Mouse (Mus musculus) large intestine, adult 2 months (tissue): ENCODE measurements around the gene Gm4553. TPM values are rescaled to one million over a fixed set of nuclear protein-coding genes. Genes with fewer than 3 reads are reported as not detected.
"Not testable (repeated sequence)": the region's sequence is repeated elsewhere in the genome, so short reads cannot be mapped to it uniquely, and the experiment has no call there.

ENCODE experiments used
- DNase-seq: peaks from one replicate; pipeline ENCODE4 v3.0.0-alpha.2; 2012; ENCODE audit warnings: low read depth, low spot score
- WGBS: fragments of 180-500 bp; shearing (Covaris S2); methylation state at CpG from one replicate; pipeline ENCODE4 v1.1.7; 2018; 5-methylcytosine and 5-hydroxymethylcytosine counted together
- polyA plus RNA-seq: library from polyadenylated mRNA; depleted of rRNA; stranded (reverse); fragments of >200 nt; gene quantifications from 2 replicates; pipeline ENCODE4 v1.2.3, GENCODE M21; 2012; rRNA removed

The Gm4553 gene
- polyA plus RNA-seq, 1 experiment = not detected

- not testable (repeated sequence) for DNase-seq
- WGBS = 13% methylated on average over 1 of the region's 1 CpGs
These were observed 22.0 kb downstream of the Gm4553 start for GRCm38 (mm10) chr7:142143506-142144010.

DNA sequence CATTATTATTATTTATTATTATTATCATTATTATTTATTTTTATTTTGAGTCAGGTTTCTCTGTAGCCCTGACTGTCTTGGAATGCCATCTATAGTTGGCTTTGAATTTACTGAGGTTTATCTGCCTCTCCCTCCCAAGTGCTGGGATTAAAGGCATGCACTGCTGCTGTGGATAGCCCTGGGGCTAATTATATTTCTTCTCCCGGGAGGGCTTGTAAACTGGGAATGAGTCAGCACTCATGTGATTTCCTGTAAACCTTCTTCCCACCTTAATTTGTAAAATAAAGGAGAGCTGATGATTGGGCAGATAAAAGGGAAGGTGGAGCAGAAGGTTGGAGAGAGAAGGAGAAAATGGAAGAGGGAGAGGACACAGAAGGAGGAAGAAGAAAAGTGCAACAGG lies 24.8 kb downstream of the Gm4553 start:
- 2% methylated on average over 1 of the region's 1 CpGs for WGBS
- DNase-seq = no peak

DNA sequence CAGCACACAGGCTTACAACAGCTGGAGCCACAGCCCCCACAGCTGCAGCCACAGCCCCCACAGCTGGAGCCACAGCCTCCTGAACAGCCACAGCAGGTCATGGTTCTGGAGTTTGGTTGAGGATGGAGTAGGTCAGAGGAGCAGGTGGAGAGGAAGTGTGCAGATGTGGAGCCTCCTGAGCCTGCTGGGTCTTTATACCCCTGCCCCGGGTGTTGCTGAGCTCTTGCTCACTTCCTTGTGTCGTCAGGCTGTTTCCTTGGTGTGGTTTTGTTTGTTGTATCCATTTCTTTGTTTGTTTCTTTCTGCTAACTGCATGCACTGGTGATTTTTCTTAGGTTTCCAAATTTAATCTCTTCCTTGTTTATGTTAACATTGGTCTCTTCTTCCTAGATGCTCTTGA lies 29.6 kb downstream of the Gm4553 start, which contains the start of gene Gm39115:
Gene Gm39115, minus strand, starts transcription at position 101 of the 400 bp plus-strand sequence.
- DNase-seq = not testable (repeated sequence)
- WGBS = 14% methylated on average over 2 of the region's 2 CpGs

DNA sequence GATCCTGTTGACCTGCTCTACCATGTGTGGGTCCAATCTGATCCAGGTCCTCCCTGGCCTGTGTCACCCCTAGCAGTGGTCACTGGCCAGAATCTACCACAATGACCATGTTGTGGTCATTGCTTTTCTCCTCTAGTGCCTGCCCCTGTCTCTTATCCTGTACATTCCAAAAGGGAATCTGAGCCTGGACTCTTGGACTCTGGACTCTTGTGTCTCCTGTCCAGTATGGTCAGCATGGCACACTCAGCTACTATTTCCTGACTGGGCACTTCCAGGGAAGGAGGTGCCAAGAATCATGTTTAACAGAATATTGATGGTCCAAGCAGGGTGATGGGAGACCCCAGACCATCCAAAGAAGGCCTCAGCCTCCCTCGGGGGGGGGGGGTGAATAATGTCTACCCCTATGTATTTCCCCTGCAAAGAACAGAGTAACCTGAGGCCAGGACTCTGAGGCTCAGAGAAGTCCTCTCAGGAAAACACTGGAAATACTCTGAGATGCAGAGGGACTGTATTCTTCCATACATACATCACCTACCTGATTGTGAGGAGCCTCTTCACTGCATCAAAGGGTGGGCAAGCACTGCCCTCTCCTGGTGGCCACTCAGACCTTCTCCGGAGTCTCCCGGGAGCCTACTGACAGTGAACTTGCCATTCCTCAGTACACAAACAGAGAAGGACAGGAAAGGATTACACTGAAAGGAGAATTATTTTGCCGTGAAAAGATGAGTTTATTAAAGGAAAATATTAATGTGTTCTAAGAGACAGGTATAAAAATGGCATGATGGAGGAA lies 31.1 kb downstream of the Gm4553 start:
- whole genome bisulfite sequencing = 44% methylated on average over 4 of the region's 4 CpGs

GRCm38 (mm10) chr7:142128843-142129242 lies 36.7 kb downstream of the Gm4553 start:
- whole genome bisulfite sequencing = 62% methylated on average over 4 of the region's 4 CpGs
- DNase-seq = no peak

More for the DNA sequence above, 31.1 kb downstream of the Gm4553 start:
- DNase-seq = no peak

- not testable (repeated sequence) for DNase-seq
- 44% methylated on average over 1 of the region's 1 CpGs for WGBS
These were observed 44.9 kb downstream of the Gm4553 start, which contains the start of gene Gm45618 for GRCm38 (mm10) chr7:142120629-142121028. TSS of gene Gm45618 (minus strand) at chr7:142120729.

GRCm38 (mm10) chr7:142119632-142120031 lies 45.9 kb downstream of the Gm4553 start:
- WGBS = 11% methylated on average over 5 of the region's 5 CpGs
- no peak for DNase-seq

Other genes starting within 250 kb of the Gm4553 start
- gene Tollip, start 247.2 kb downstream of the Gm4553 start, polyA plus RNA-seq = 53.0 and 95.0 TPM in 2 replicates
- gene Brsk2, start 216.0 kb downstream of the Gm4553 start, polyA plus RNA-seq = 0.62 and 0.82 TPM in 2 replicates
- 52.5 and 62.4 TPM in 2 replicates for gene Mob2, start 104.7 kb downstream of the Gm4553 start, polyA plus RNA-seq
- gene Dusp8, start 69.9 kb downstream of the Gm4553 start, polyA plus RNA-seq = 8.1 and 12.5 TPM in 2 replicates
- gene Gm45618, start 45.0 kb downstream of the Gm4553 start, polyA plus RNA-seq = not detected in 2 replicates
- gene Gm39115, start 29.7 kb downstream of the Gm4553 start, polyA plus RNA-seq = not detected in 2 replicates
- gene Gm45337, start 21.1 kb downstream of the Gm4553 start, polyA plus RNA-seq = not detected in 2 replicates
- gene Gm29735, start 8.6 kb downstream of the Gm4553 start, polyA plus RNA-seq = not detected in 2 replicates
- gene Krtap5-2, start 10.3 kb upstream of the Gm4553 start, polyA plus RNA-seq = not detected in 2 replicates
- not detected in 2 replicates for gene Gm10153, start 24.6 kb upstream of the Gm4553 start, polyA plus RNA-seq
- 0.42 TPM in 1 of 2 replicates, not detected in the other for gene Krtap5-3, start 35.6 kb upstream of the Gm4553 start, polyA plus RNA-seq
- gene Gm7579, start 46.1 kb upstream of the Gm4553 start, polyA plus RNA-seq = not detected in 2 replicates
- gene Krtap5-5, start 64.2 kb upstream of the Gm4553 start, polyA plus RNA-seq = not detected in 2 replicates
- not detected in 2 replicates for gene Gm40460, start 75.3 kb upstream of the Gm4553 start, polyA plus RNA-seq
- gene Gm2431, start 92.6 kb upstream of the Gm4553 start, polyA plus RNA-seq = not detected in 2 replicates
- not detected in 2 replicates for gene Gm4559, start 108.6 kb upstream of the Gm4553 start, polyA plus RNA-seq
- not detected in 2 replicates for gene Krtap5-1, start 131.4 kb upstream of the Gm4553 start, polyA plus RNA-seq
- not detected in 2 replicates for gene Krtap5-4, start 137.8 kb upstream of the Gm4553 start, polyA plus RNA-seq
- gene Ifitm10, start 208.0 kb upstream of the Gm4553 start, polyA plus RNA-seq = 1.1 and 1.3 TPM in 2 replicates
- not detected in 2 replicates for gene Gm49369, start 216.9 kb upstream of the Gm4553 start, polyA plus RNA-seq
- 308 and 344 TPM in 2 replicates for gene Ctsd, start 222.3 kb upstream of the Gm4553 start, polyA plus RNA-seq